Mouse (Mus musculus) right cerebral cortex, postnatal 14 days (tissue): ENCODE data around the gene Cox19.
"Not testable (repeated sequence)": the region's sequence is repeated elsewhere in the genome, so short reads cannot be mapped to it uniquely, and the experiment has no call there.

Experiments
- DNase-seq: peaks from one replicate; pipeline ENCODE4 v3.0.0; 2022

Cox19 gene

GRCm38 (mm10) chr5:139351134-139351533 lies at the start of gene Cox19:
Gene Cox19, minus strand, starts transcription at chr5:139351418.
- no peak for DNase-seq

GRCm38 (mm10) chr5:139399991-139400390 lies 48.8 kb upstream of the Cox19 start:
- DNase-seq = no peak

DNA sequence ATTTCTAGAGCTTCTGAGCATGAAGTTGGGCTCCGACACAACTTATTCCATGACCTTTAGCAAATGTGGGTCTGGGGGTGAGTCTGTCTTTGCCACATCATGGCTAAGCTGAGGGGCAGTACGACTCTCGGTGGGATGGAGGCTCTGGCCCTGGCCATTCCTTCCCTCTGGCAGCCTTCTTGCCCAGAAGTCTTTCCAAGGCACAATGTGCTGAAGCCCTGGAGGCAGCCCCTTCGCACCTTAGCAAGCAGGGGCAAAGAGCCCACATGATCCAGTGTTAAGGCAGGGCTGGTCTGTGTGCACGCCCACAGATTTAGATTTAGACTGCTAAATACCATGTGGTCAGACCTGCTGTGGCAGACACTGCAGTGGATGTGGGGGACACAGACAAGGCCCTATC lies 47.6 kb upstream of the Cox19 start:
- no peak for DNase-seq

GRCm38 (mm10) chr5:139397959-139398753 lies 46.9 kb upstream of the Cox19 start:
- DNase-seq = peak; percentile 92

DNA sequence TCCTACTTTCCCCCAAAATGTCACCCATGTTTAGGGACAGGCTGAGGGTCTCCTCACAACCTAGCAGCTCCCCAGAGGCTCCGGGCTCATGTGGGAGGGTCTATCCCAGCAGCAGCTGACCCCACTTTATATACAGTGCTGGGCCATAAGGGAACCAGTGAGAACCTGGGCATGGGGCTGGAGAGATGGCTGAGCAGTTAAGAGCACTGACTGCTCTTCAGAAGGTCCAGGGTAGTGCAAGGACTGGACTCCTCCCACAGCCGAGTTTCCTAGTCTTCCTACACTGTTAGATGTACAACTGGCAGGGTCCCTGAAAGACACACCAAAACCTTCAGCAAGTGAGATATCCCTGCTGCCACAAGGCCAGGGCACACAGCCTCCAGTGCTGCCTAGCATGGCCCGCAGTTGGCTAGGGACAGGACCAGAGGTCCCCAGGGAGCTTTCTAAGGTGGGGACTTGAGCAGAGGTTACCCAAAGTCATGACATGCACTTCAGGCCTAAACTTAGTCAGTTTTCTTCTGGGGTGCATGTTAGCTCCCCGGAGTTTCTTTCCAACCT lies 46.2 kb upstream of the Cox19 start:
- DNase-seq = no peak

GRCm38 (mm10) chr5:139395528-139395927 lies 44.3 kb upstream of the Cox19 start:
- DNase-seq = no peak

DNA sequence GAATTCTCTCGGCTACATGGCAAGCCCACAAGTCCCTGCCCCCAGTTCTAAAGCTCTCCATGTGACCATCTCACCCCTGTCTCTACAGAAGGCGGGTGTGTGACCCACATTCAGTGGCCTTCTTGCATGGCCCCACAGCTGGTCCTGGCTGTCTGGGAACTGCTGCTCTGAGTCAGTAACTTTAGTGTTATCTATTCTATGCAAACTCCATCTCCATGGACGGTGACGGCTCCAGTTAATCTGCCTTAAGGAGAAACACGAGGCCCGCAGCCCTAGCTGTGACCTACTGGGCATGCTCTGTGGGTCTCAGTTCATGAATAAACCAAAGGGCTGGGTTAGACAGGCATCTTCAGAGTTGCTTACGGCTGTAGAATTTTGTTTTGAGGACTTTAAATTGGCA lies 43.2 kb upstream of the Cox19 start:
- no peak for DNase-seq

DNA sequence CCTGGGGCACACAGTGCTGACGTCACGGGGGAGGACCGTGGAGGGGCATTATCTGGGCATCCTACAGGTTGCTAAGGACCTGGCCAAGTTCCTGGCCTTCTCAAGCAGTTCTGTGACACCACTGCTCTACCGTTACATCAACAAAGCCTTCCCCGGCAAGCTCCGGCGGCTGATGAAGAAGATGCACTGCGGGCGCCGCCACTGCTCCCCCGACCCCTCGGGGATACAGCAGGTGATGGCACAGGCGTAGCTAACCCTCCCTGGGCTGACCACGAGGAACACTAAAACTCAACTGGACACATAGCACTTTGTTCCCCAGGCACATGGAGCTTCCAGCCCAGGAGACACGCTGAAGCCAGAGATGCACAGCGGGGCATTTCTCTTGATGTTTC lies 42.0 kb upstream of the Cox19 start:
- no peak for DNase-seq

DNA sequence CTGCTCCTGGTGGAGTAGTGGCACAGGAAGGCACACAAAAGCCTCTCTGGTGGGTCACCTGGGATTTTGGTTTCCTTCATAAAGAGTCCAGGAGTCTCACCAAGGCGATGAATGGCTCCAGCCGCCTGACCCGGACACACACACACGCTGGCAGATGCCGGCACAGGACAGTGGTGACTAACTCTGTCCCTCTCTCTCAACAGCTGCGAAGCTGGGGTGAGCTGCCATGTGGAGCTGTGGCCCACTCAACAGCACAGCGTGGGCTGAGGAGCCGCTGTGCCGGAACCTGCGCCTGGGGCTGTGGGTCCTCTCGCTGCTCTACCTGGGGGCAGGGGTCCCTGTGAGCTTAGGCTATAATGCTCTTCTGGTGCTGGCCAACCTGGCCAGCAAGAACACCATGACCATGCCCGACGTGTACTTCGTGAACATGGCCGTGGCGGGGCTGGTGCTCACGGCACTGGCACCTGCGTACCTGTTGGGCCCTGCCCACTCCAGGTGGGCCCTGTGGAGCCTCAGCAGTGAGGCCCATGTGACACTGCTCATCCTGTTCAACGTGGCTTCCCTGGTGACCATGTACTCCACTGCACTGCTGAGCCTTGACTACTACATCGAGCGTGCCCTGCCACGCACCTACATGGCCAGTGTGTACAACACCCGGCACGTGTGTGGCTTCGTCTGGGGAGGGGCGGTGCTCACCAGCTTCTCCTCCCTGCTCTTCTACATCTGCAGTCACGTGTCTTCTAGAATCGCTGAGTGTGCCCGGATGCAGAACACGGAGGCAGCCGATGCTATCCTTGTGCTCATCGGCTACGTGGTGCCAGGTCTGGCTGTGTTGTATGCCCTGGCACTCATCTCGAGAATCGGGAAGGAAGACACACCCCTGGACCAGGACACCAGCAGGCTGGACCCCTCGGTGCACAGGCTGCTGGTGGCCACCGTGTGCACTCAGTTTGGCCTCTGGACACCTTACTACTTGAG lies 41.3 kb upstream of the Cox19 start:
- DNase-seq = no peak

GRCm38 (mm10) chr5:139391309-139391990 lies 40.2 kb upstream of the Cox19 start:
- DNase-seq = no peak

- not testable (repeated sequence) for DNase-seq
These were observed 39.3 kb upstream of the Cox19 start for GRCm38 (mm10) chr5:139390324-139391119.

- DNase-seq = peak; percentile 43
These were observed 38.5 kb upstream of the Cox19 start for GRCm38 (mm10) chr5:139389676-139390061.

DNA sequence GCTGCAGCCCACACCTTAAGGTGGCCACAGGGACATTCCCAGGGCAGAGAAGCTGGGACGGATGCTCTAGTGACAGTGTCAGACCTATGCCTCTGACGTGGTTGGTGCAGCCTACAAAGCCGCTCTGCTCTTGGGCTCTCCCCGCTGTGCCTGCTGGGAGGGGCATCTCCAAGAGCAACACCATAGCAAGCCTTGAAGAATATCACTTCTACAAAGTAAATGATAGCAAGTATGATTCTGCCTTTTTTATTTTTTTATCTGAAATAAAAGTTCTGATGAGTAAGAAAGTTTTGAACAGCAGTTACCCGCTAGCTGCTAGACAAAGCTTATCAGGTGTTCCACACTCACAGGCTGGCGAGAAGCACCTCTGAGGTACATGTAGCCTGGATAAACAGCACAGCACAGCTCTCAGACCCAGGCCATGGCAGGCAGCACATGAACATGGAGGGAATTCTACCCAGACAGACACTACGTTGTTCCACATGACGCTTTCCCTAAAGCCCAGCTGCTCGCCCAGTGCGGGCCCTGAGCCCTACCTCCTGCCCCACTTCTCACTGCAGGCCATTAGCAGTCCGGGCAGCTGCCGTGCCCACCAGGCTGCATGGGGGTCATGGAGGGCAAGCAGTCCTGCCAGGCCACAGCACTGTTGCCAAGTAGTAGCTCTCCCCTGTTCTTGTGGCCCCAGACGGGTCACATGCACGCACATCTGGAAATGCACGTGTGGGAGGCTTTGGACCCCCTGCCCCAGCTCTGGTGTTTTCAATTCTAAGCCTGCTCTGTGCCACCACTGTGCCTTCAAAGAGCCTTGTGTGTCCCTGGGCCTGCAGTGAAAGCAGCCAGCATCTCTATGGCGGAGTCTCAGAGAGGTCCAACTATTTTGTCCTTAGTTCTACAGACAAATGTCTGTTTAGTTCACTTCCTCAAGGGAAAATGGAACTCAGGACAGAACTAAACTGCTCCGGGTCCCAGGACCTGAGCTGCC lies 37.8 kb upstream of the Cox19 start:
- no peak for DNase-seq

DNA sequence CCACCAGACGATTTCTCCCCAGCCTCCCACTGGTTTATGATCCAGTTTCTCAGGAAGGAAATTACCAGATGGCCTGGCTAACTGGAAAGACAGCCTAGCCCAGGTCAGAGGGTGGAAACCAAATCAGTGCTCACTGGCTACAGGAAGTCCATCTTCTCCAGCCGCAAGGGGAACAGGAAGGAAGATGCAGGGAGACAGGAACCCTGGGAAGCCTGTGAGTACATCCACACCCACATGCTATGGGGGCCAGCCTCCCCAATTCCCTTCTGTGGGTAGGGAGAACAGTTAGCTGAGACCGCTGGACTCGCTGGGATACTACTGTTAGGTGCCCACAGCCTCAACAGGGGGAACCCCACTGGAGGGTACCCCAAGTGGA lies 37.0 kb upstream of the Cox19 start:
- no peak for DNase-seq

- peak; percentile 52 for DNase-seq
These were observed 36.3 kb upstream of the Cox19 start for GRCm38 (mm10) chr5:139387329-139388194.

- no peak for DNase-seq
These were observed 34.8 kb upstream of the Cox19 start for GRCm38 (mm10) chr5:139386047-139386446.

DNA sequence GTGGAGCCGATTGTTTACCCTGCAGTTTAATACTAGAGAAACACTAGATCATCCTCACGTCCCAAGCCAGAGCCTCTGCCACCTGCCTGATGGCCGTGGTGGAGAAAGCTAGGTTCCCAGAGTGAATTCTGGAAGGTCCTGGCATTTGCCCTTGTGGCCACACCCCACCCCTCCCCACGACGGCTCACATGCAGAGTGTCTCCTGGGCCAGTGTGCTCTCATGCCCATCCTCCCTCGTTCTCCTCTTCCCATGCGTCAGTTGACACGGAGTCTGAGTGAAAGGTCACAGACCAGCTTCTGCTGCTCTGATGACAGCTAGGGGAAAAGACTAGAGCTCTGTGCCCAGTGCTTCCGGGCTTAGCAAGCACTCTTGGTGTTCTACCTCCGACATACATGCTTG lies 33.3 kb upstream of the Cox19 start:
- no peak for DNase-seq

DNA sequence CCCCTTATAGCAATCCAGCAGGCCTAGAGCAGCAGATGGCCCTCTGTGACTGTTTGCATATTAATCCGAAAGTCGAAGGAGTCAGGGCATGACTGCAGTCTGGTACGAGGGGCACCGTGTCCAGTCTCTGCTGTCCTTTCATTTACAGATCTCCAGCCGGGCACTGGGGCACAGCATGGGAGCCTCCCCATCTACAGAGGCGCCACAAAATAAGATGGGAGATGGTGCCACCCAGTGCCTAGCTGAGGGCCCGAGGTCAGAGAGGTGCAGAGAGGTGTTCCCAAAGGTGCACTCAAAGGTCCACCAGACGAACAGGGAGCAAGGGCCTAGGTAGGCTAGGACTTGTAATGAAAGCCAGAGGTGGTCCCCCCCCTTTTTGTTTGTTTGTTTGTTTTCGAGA lies 32.0 kb upstream of the Cox19 start:
- no peak for DNase-seq

DNA sequence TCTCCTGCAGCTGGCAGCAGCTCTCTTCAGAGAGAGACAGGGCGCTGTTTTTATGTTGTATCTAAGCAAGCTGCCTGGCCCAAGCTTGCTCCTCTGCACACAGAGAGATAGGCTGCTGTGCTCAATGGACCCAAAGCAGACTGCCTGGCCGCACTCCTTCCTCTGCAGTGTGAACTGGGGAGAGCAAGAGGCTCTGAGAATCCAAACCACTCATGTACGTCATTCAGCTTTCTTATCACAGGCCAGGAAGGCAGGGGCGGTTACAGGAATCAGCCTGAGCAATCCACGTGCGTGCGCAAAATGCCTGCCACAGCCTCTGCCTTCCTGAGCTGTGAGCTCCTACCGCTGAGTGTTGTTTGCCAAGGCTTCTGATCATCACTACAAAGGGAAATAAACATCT lies 31.5 kb upstream of the Cox19 start:
- DNase-seq = peak; percentile 38
